Mouse (Mus musculus): Measurements from ENCODE around the gene Snd1.

DNA sequence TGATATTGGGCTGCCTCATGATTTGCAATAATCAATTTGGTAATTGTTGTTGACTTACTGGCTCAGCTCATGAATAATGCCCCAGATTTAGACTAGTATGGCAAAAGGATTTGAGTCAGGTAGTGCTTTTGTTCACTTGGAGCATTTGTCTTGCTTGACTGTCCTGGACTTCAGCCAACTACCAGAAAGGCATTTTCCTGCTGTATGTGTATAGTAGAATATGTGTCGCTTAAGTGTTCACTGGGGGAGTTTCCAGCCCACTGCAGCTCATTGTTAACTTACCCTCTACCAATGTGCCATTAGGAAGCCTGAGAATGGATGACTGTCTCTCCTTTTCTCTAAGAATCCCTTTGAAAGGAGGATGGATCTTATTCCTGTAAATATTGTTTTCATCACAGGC is 268.6 kb downstream of the Snd1 start:
- TF ChIP-seq GATA1 (IDR thresholded peaks at IDR 0.05; ENCODE audit: borderline replicate concordance, low read length) = no peak
- TF ChIP-seq FLI1 (IDR thresholded peaks at IDR 0.05; ENCODE audit: low read length) = no peak
